In the genomic region with DNA sequence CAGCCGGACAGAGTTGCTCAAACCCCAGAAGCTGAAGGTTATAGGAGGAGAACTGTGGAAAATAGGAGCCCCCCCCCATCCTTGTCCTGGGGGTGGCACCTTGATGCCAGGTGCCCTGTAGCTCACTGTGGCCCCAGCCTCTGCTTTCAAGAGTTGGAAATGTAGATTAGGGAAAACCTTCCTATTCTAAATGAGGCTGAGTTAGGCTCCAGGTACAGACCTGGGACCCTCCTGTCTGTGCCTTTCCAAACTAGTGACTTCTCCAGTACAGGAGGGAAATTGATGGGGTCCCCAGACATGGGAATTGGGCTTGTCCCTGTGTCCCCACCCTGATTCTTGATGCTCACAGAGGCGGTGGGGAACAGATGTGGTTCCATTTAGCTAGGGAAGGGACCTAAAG, we compare ENCODE assay signal across 14 mouse cellular contexts. TPM values are rescaled to one million over a fixed set of nuclear protein-coding genes. Genes with fewer than 3 reads are reported as not detected.
A peak's percentile ranks its signal among the peaks of the same experiment; 100 is the strongest.
DNase-seq lines count a peak whose midpoint lies in the region; ATAC-seq lines count a peak whose summit lies in the region.
"Had no signal": no experiment of that assay in that cellular context is flagged by ENCODE, and none has a peak within 500 bp of the region (broad histone marks: within the 10 kb centered on the region; RNA-seq: fewer than 3 reads in every experiment).

No protein-coding gene starts in this region.

- peak overlapping the region; percentile 72 for H3K27ac ChIP-seq in embryonic facial prominence, embryonic 10.5 days (replicated peaks)
- H3K27ac ChIP-seq in embryonic facial prominence, embryonic 13.5 days = peak overlapping the region; percentile 39; the same call in 1 of the 2 replicates
- H3K27ac ChIP-seq in hindbrain, embryonic 15.5 days (replicated peaks) = peak overlapping the region; percentile 69
- peak overlapping the region; percentile 78 for H3K27ac ChIP-seq in midbrain, embryonic 14.5 days (replicated peaks; ENCODE audit: low read depth, low read length)
- H3K27ac ChIP-seq in kidney, embryonic 15.5 days = no peak overlapping the region
- H3K27ac ChIP-seq: liver, embryonic 14.5 days had no signal

- peaks cover 35% of the 10 kb centered on the region for H3K27me3 ChIP-seq in embryonic facial prominence, embryonic 10.5 days (replicated peaks; ENCODE audit: low read depth, poor library complexity, severe bottlenecking)
- H3K27me3 ChIP-seq in embryonic facial prominence, embryonic 13.5 days = peaks cover 5% of the 10 kb centered on the region; the same call in 1 of the 2 replicates
- no peaks in the 10 kb centered on the region for H3K27me3 ChIP-seq in hindbrain, embryonic 15.5 days
- H3K27me3 ChIP-seq in midbrain, embryonic 14.5 days (ENCODE audit: control insufficient read depth, insufficient read depth, low read length) = no peaks in the 10 kb centered on the region
- peaks cover 33% of the 10 kb centered on the region for H3K27me3 ChIP-seq in kidney, embryonic 15.5 days
- H3K27me3 ChIP-seq: heart, embryonic 12.5 days; stomach, embryonic 15.5 days had no signal

- no peak overlapping the region for H3K9ac ChIP-seq in embryonic facial prominence, embryonic 13.5 days
- no peak overlapping the region for H3K9ac ChIP-seq in hindbrain, embryonic 15.5 days
- no peak overlapping the region for H3K9ac ChIP-seq in midbrain, embryonic 14.5 days (replicated peaks; ENCODE audit: low read length)
- no peak overlapping the region for H3K9ac ChIP-seq in kidney, embryonic 15.5 days
- H3K9ac ChIP-seq: liver, embryonic 14.5 days; stomach, embryonic 15.5 days had no signal

- peaks cover 74% of the 10 kb centered on the region for H3K4me1 ChIP-seq in embryonic facial prominence, embryonic 10.5 days
- H3K4me1 ChIP-seq in embryonic facial prominence, embryonic 13.5 days = peaks cover 67% of the 10 kb centered on the region
- peaks cover 73% of the 10 kb centered on the region for H3K4me1 ChIP-seq in hindbrain, embryonic 15.5 days (replicated peaks)
- peaks cover 76% of the 10 kb centered on the region for H3K4me1 ChIP-seq in midbrain, embryonic 14.5 days (ENCODE audit: control insufficient read depth, insufficient read depth, low read length)
- peaks cover 69% of the 10 kb centered on the region for H3K4me1 ChIP-seq in kidney, embryonic 15.5 days

- no peak for ATAC-seq in embryonic facial prominence, embryonic 13.5 days (ENCODE audit: insufficient number of reproducible peaks, insufficient read depth, low FRiP score, low TSS enrichment, low read depth)
- no peak for ATAC-seq in hindbrain, embryonic 15.5 days (ENCODE audit: low FRiP score, low read depth)
- no peak for ATAC-seq in midbrain, embryonic 14.5 days (ENCODE audit: low FRiP score, low TSS enrichment)
- ATAC-seq in kidney, embryonic 15.5 days (replicated peaks; ENCODE audit: low FRiP score) = no peak

- no peak overlapping the region for H3K4me2 ChIP-seq in embryonic facial prominence, embryonic 13.5 days
- H3K4me2 ChIP-seq in hindbrain, embryonic 15.5 days = no peak overlapping the region
- peak overlapping the region; percentile 28; the same call in 1 of the 2 replicates for H3K4me2 ChIP-seq in midbrain, embryonic 14.5 days (ENCODE audit: low read length)
- no peak overlapping the region for H3K4me2 ChIP-seq in kidney, embryonic 15.5 days
- H3K4me2 ChIP-seq: heart, embryonic 12.5 days; stomach, embryonic 15.5 days had no signal

- H3K4me3 ChIP-seq in embryonic facial prominence, embryonic 10.5 days = no peak overlapping the region
- H3K4me3 ChIP-seq in embryonic facial prominence, embryonic 13.5 days = no peak overlapping the region
- no peak overlapping the region for H3K4me3 ChIP-seq in hindbrain, embryonic 15.5 days
- no peak overlapping the region for H3K4me3 ChIP-seq in midbrain, embryonic 14.5 days (replicated peaks; ENCODE audit: low read depth, low read length)
- H3K4me3 ChIP-seq in kidney, embryonic 15.5 days (replicated peaks) = no peak overlapping the region
- H3K4me3 ChIP-seq: heart, embryonic 12.5 days; stomach, embryonic 15.5 days had no signal

- H3K9me3 ChIP-seq in embryonic facial prominence, embryonic 10.5 days = no peaks in the 10 kb centered on the region
- no peaks in the 10 kb centered on the region for H3K9me3 ChIP-seq in embryonic facial prominence, embryonic 13.5 days
- no peaks in the 10 kb centered on the region for H3K9me3 ChIP-seq in hindbrain, embryonic 15.5 days
- H3K9me3 ChIP-seq in midbrain, embryonic 14.5 days (ENCODE audit: control insufficient read depth, low read length) = no peaks in the 10 kb centered on the region
- H3K9me3 ChIP-seq in kidney, embryonic 15.5 days (replicated peaks) = no peaks in the 10 kb centered on the region
- H3K9me3 ChIP-seq: heart, embryonic 12.5 days; stomach, embryonic 15.5 days had no signal

- peaks cover 4% of the 10 kb centered on the region; the same call in 1 of the 2 replicates for H3K36me3 ChIP-seq in embryonic facial prominence, embryonic 10.5 days (replicated peaks)
- no peaks in the 10 kb centered on the region for H3K36me3 ChIP-seq in embryonic facial prominence, embryonic 13.5 days
- H3K36me3 ChIP-seq in hindbrain, embryonic 15.5 days = no peaks in the 10 kb centered on the region
- H3K36me3 ChIP-seq in midbrain, embryonic 14.5 days (ENCODE audit: control insufficient read depth, insufficient read depth, low read length) = no peaks in the 10 kb centered on the region
- H3K36me3 ChIP-seq in kidney, embryonic 15.5 days = no peaks in the 10 kb centered on the region
- H3K36me3 ChIP-seq: stomach, embryonic 15.5 days had no signal

- 49% methylated on average over 2 of the region's 2 CpGs for WGBS in embryonic facial prominence, embryonic 10.5 days
- WGBS in embryonic facial prominence, embryonic 13.5 days = 45% methylated on average over 2 of the region's 2 CpGs
- WGBS in hindbrain, embryonic 15.5 days = 57% methylated on average over 2 of the region's 2 CpGs
- WGBS in midbrain, embryonic 14.5 days = 13% methylated on average over 2 of the region's 2 CpGs
- WGBS in kidney, embryonic 15.5 days = 62% methylated on average over 2 of the region's 2 CpGs

- DNase-seq in embryonic facial prominence, embryonic 10.5 days (ENCODE audit: low spot score) = no peak
- no peak for DNase-seq in midbrain, embryonic 14.5 days
- no peak for DNase-seq in cerebellum, postnatal 36 days
- no peak for DNase-seq in spleen, adult 18-20 months
- DNase-seq: gastrocnemius, postnatal 25 days; kidney, adult 8-10 months; layer of hippocampus, adult 9-11 months; thymus, postnatal 25 days had no signal

RNA-seq across cellular contexts. Expression of gene Parvg, which starts 23.2 kb away (rescaled TPM):
- polyA plus RNA-seq in embryonic facial prominence, embryonic 10.5 days (2016; fragmentation: Nextera tagmentation; extraction: Ambion mirVana) = 0.70 and 1.0 TPM in 2 replicates
- 1.3 and 1.5 TPM in 2 replicates for polyA plus RNA-seq in embryonic facial prominence, embryonic 13.5 days (2015; fragmentation: Nextera tagmentation; extraction: Ambion mirVana)
- polyA plus RNA-seq in hindbrain, embryonic 15.5 days (2015; fragmentation: Nextera tagmentation; extraction: Ambion mirVana) = 1.0 and 1.8 TPM in 2 replicates
- 0.72 TPM in 2 replicates for polyA plus RNA-seq in midbrain, embryonic 14.5 days (2014; fragmentation: Nextera tagmentation; extraction: Ambion mirVana)
- polyA plus RNA-seq in kidney, embryonic 15.5 days (2015; fragmentation: Nextera tagmentation; extraction: Ambion mirVana) = 1.4 and 2.2 TPM in 2 replicates
